Mouse (Mus musculus) midbrain, embryonic 10.5 days (tissue): Measurements from ENCODE around the gene 1810046K07Rik. TPM values are rescaled to one million over a fixed set of nuclear protein-coding genes. Genes with fewer than 3 reads are reported as not detected.

Experiments
- polyA plus RNA-seq: library from polyadenylated mRNA; unstranded; fragments of >200 nt; fragmentation: Nextera tagmentation; extraction: Ambion mirVana; gene quantifications from 2 replicates; pipeline ENCODE4 v1.2.1, GENCODE M21; 2016

1810046K07Rik gene
- polyA plus RNA-seq, 1 experiment from 2014 or later: not detected

Other genes starting within 250 kb of the 1810046K07Rik start
- not detected in 2 replicates for gene 4833427G06Rik, start 226.8 kb downstream of the 1810046K07Rik start, polyA plus RNA-seq
- not detected in 2 replicates for gene Gm32742, start 163.4 kb downstream of the 1810046K07Rik start, polyA plus RNA-seq
- gene Pou2af1, start 115.2 kb downstream of the 1810046K07Rik start, polyA plus RNA-seq: 0.05 TPM in 1 of 2 replicates, not detected in the other
- gene Colca2, start 50.3 kb downstream of the 1810046K07Rik start, polyA plus RNA-seq: 1.5 and 1.8 TPM in 2 replicates